Comparison of ENCODE assay signal across 16 mouse cellular contexts in genomic region chr10:37190092-37190491, GRCm38 (mm10). TPM values are rescaled to one million over a fixed set of nuclear protein-coding genes. Genes with fewer than 3 reads are reported as not detected.
DNase-seq lines count a peak whose midpoint lies in the region; ATAC-seq and TF ChIP-seq lines count a peak whose summit lies in the region.
"Had no signal": no experiment of that assay in that cellular context is flagged by ENCODE, and none has a peak within 500 bp of the region (broad histone marks: within the 10 kb centered on the region; RNA-seq: fewer than 3 reads in every experiment).

No protein-coding gene starts in this region.

- no peak for TF ChIP-seq CTCF in lung, adult 2 months (IDR thresholded peaks at IDR 0.05; ENCODE audit: insufficient read depth, low read length)
- no peak for TF ChIP-seq CTCF in spleen, adult 2 months (IDR thresholded peaks at IDR 0.05; ENCODE audit: extremely low read depth, insufficient read depth, insufficient read length, insufficient replicate concordance)

- H3K9me3 ChIP-seq in midbrain, embryonic 13.5 days, result no peaks in the 10 kb centered on the region
- H3K9me3 ChIP-seq: embryonic facial prominence, embryonic 15.5 days; forebrain, embryonic 15.5 days had no signal

- no peaks in the 10 kb centered on the region for H3K36me3 ChIP-seq in spleen, adult 2 months (ENCODE audit: control insufficient read depth, insufficient read depth, low read length)
- H3K36me3 ChIP-seq in midbrain, embryonic 13.5 days, result no peaks in the 10 kb centered on the region
- H3K36me3 ChIP-seq: embryonic facial prominence, embryonic 15.5 days; forebrain, embryonic 15.5 days had no signal

- no peak overlapping the region for H3K9ac ChIP-seq in midbrain, embryonic 13.5 days (replicated peaks)
- H3K9ac ChIP-seq: embryonic facial prominence, embryonic 15.5 days; forebrain, embryonic 15.5 days; liver, embryonic 14.5 days had no signal

- H3K27me3 ChIP-seq in spleen, adult 2 months (ENCODE audit: control insufficient read depth, insufficient read depth, low read length), result no peaks in the 10 kb centered on the region
- H3K27me3 ChIP-seq in midbrain, embryonic 13.5 days, result no peaks in the 10 kb centered on the region
- H3K27me3 ChIP-seq: embryonic facial prominence, embryonic 15.5 days; forebrain, embryonic 15.5 days had no signal

- WGBS in lung, adult 2 months, result 72% methylated on average over 6 of the region's 6 CpGs
- WGBS in spleen, adult 2 months, result 8% methylated on average over 6 of the region's 6 CpGs
- 87% methylated on average over 6 of the region's 6 CpGs for WGBS in midbrain, embryonic 13.5 days

- H3K27ac ChIP-seq in spleen, adult 2 months (ENCODE audit: insufficient read depth, low read length), result no peak overlapping the region
- H3K27ac ChIP-seq in midbrain, embryonic 13.5 days, result no peak overlapping the region
- H3K27ac ChIP-seq: embryonic facial prominence, embryonic 15.5 days; forebrain, embryonic 15.5 days; liver, embryonic 14.5 days had no signal

- no peak overlapping the region for H3K4me2 ChIP-seq in midbrain, embryonic 13.5 days (replicated peaks)
- H3K4me2 ChIP-seq: embryonic facial prominence, embryonic 15.5 days; forebrain, embryonic 15.5 days had no signal

- peak; percentile 19 to 31 for DNase-seq in heart, adult 9 months (ENCODE audit: low spot score in 2 of 2)
- DNase-seq in heart, postnatal 10 days, result no peak
- peak; percentile 20 for DNase-seq in lung, postnatal 36 days
- no peak for DNase-seq in lung, adult 2 months
- peak; percentile 54 for DNase-seq in brain, adult 2 months (ENCODE audit: low read depth, low spot score)
- DNase-seq in spleen, adult 2 months (ENCODE audit: low read depth in 1 of 2, low spot score in 2 of 2), result peak; percentile 26 to 38
- no peak for DNase-seq in cerebellum, adult 11 months
- DNase-seq: gastrocnemius, postnatal 14 days; lung, postnatal 4 days; right cerebral cortex, postnatal 25 days; thymus, adult 2 months had no signal

- no peak for TF ChIP-seq POLR2A in lung, adult 2 months (IDR thresholded peaks at IDR 0.05; ENCODE audit: borderline replicate concordance, extremely low read depth, low read depth, low read length)
- TF ChIP-seq POLR2A in spleen, adult 2 months (IDR thresholded peaks at IDR 0.05; ENCODE audit: low read depth, low read length), result no peak

- H3K4me1 ChIP-seq in lung, adult 2 months (ENCODE audit: control insufficient read depth, insufficient read depth, low read length), result no peaks in the 10 kb centered on the region
- peaks cover 17% of the 10 kb centered on the region; the same call in 1 of the 2 replicates for H3K4me1 ChIP-seq in spleen, adult 2 months (ENCODE audit: control insufficient read depth, insufficient read depth, insufficient read length)
- H3K4me1 ChIP-seq in midbrain, embryonic 13.5 days (replicated peaks), result no peaks in the 10 kb centered on the region
- H3K4me1 ChIP-seq: embryonic facial prominence, embryonic 15.5 days; forebrain, embryonic 15.5 days had no signal

- intact Hi-C loops in heart, postnatal 10 days (cut with DNase I), result no loop called here

- ATAC-seq in midbrain, embryonic 13.5 days, result no peak
- ATAC-seq: forebrain, embryonic 15.5 days; intestine, postnatal 0 days had no signal

- H3K4me3 ChIP-seq in lung, adult 2 months (replicated peaks; ENCODE audit: extremely low read depth, low read depth, low read length), result no peak overlapping the region
- no peak overlapping the region for H3K4me3 ChIP-seq in spleen, adult 2 months (ENCODE audit: extremely low read depth, insufficient read depth, insufficient read length)
- no peak overlapping the region for H3K4me3 ChIP-seq in midbrain, embryonic 13.5 days (replicated peaks)
- H3K4me3 ChIP-seq: embryonic facial prominence, embryonic 15.5 days; forebrain, embryonic 15.5 days had no signal

RNA-seq across cellular contexts. Expression of gene Marcks, which starts 51.4 kb away (rescaled TPM):
- total RNA-seq in heart, postnatal 10 days (2021), result 100 to 1,000 TPM; 117 to 142 TPM
- 35.6 and 39.0 TPM in 2 replicates for polyA plus RNA-seq in lung, adult 2 months (2012; rRNA removed)
- 30.1 and 46.9 TPM in 2 replicates for polyA plus RNA-seq in spleen, adult 2 months (2012; rRNA removed)
- 277 and 290 TPM in 2 replicates for polyA plus RNA-seq in midbrain, embryonic 13.5 days (2015; fragmentation: Nextera tagmentation; extraction: Ambion mirVana)

Comparison
In these comparisons a context has a peak if more than half of its experiments do, and no peak if none do; other contexts are left out.
1. DNase-seq: peak in heart, adult 9 months (2 of 2), lung, postnatal 36 days (single experiment), brain, adult 2 months (single experiment) and spleen, adult 2 months (2 of 2); none in heart, postnatal 10 days (0 of 2), lung, adult 2 months (single experiment) and cerebellum, adult 11 months (single experiment).